Mouse (Mus musculus): ENCODE data around the gene Rap1b. TPM values are rescaled to one million over a fixed set of nuclear protein-coding genes. Genes with fewer than 3 reads are reported as not detected.

Gene Rap1b
- polyA plus RNA-seq, 2 experiments = 46.7 to 101 TPM

DNA sequence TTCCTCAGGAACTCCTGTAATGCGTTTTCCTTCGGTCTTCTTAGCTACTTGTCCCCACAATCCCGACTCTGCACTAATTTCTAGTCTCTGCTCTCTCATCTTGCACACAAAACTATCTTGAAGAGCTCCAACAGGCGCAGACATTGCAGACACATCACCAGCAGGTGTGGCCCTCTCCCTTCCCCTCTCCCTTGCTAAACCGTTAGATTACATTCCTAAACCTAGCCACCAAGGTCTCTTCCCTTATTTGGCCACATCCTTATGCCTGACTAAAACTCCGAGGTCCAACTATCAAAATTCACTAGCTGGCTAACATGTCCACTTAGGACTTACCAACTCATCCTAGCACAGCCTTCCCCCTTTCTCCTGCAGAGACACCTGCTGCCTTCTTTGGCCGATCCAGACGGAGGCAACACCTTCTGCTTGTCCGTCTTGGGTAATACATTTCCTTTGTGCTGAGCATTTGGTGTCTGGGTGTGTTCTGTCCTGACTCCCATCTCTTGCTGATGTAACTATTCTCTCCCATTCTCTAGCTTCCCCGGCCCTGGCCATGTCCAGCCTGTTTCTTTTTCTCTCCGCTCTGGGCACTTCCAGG, 52.3 kb downstream of the Rap1b start:
- peak overlapping the region in 1 of 2 experiments; percentile 78; a peak in 2 of 4 replicates for H3K4me3 ChIP-seq (ENCODE audit: insufficient read depth in 1 of 2, low read depth in 2 of 2, low read length in 2 of 2)
- no peak for DNase-seq (ENCODE audit: low read depth in 3 of 3, low spot score in 3 of 3)

DNA sequence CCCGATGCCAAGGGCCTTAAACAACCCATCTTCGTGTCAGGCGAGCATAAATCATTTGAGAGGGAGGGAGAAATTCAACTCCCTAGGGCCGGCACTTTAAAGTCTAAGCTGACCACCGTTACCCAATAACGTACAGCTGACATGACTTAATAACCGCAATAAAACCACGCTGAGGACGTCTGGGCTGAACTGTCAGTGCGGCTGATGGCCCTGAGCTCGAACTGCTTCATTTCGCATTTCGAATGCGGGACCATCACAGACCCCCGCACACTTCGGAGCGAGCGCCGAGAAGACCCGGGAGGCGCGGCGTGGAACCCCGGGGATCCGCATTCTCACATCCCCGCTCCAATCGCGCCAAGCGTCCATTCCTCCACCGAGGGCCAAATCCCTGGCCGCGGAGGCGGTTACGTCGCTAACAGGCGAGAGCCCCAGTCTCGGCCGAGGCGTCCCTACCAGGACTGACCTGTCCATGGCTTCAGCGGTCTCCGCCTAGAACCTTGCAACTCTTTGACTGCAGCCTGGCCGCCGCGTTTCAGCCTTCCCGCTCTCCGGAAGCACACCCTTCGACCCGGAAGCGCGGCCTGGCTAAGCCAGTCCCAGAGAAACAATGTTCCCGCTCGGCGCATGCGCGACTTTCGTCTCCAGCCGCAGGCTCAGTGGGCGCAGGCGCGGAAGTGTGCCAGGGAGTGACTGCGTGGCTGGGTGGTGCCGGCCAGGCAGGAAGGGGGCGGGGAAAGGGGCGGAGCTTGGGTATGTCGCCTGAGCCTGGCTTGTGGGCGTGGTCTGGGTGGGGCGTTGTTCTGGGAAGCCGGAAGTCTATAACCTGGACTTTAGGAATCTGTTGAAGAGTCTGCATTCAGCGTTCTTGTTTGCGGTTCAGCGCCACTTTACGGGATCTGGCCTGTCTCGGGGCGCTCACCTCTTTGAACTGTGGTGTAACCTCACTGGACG, 53.4 kb downstream of the Rap1b start, which contains the start of gene Nup107:
Nup107 (minus strand) TSS at position 565 of the 951 bp plus-strand sequence.
- TF ChIP-seq EP300 (IDR thresholded peaks at IDR 0.05; ENCODE audit: low read depth) (no peak), CTCF (IDR thresholded peaks at IDR 0.05; ENCODE audit: low read depth) (no peak)
- H3K9me3 ChIP-seq (ENCODE audit: control insufficient read depth, low read length) = no peaks in the 10 kb centered on the region
- DNase-seq (ENCODE audit: low read depth in 3 of 3, low spot score in 3 of 3) (peak; percentile 98 to 99 (median 98)), ATAC-seq (ENCODE audit: insufficient read depth) (peak; percentile 98)
- H3K36me3 ChIP-seq (replicated peaks; ENCODE audit: control insufficient read depth, insufficient read depth, low read depth) = peaks cover 12% of the 10 kb centered on the region
- H3K4me1 ChIP-seq (replicated peaks; ENCODE audit: control insufficient read depth in 2 of 2, insufficient read depth in 2 of 2, low read length in 1 of 2) = peaks cover 13 to 15% of the 10 kb centered on the region in 2 experiments
- peak within 1 kb of the TSS; percentile 78 to 90 for H3K4me3 ChIP-seq (ENCODE audit: insufficient read depth in 1 of 2, low read depth in 2 of 2, low read length in 2 of 2)
- peak within 1 kb of the TSS; percentile 95 for H3K4me2 ChIP-seq (ENCODE audit: low read depth)
- H3K27ac ChIP-seq = peak within 1 kb of the TSS; percentile 74
- under 1% methylated on average over 75 of the region's 75 CpGs for WGBS (ENCODE audit: insufficient replicate concordance)
- peak within 1 kb of the TSS; percentile 75 for H3K9ac ChIP-seq (replicated peaks)
- no peaks in the 10 kb centered on the region for H3K27me3 ChIP-seq (ENCODE audit: control insufficient read depth, insufficient read depth, low read length)

More for the DNA sequence above, 52.3 kb downstream of the Rap1b start:
- peak overlapping the region; percentile 95 for H3K4me2 ChIP-seq (ENCODE audit: low read depth)
- H3K36me3 ChIP-seq (replicated peaks; ENCODE audit: control insufficient read depth, insufficient read depth, low read depth) = peaks cover 5% of the 10 kb centered on the region
- WGBS (ENCODE audit: insufficient replicate concordance) = 55% methylated on average over 11 of the region's 11 CpGs
- no peak for ATAC-seq (ENCODE audit: insufficient read depth)
- peak overlapping the region; percentile 74 for H3K27ac ChIP-seq
- no peak for TF ChIP-seq EP300 (IDR thresholded peaks at IDR 0.05; ENCODE audit: low read depth)
- TF ChIP-seq CTCF (IDR thresholded peaks at IDR 0.05; ENCODE audit: low read depth) = no peak; the same call in 1 of the 2 replicates
- H3K4me1 ChIP-seq (replicated peaks; ENCODE audit: control insufficient read depth in 2 of 2, insufficient read depth in 2 of 2, low read length in 1 of 2) = peaks cover 13 to 15% of the 10 kb centered on the region in 2 experiments
- no peaks in the 10 kb centered on the region for H3K27me3 ChIP-seq (ENCODE audit: control insufficient read depth, insufficient read depth, low read length)
- no peaks in the 10 kb centered on the region for H3K9me3 ChIP-seq (ENCODE audit: control insufficient read depth, low read length)
- H3K9ac ChIP-seq (replicated peaks) = peak overlapping the region; percentile 61

DNA sequence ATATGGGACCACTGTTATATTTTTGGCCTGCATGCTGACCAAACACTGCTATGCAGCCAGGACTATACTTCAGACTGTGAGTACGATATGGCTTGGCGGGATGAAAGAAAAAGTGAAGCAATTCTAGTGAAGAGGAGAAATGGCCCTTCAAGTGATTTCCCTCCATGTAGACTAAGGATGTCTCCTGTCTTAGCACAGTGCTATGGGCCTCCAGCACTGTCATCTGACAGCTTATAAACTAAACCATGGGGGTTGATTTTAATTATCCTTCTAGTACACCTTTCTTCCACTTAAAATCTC, 54.7 kb downstream of the Rap1b start:
- H3K9ac ChIP-seq (replicated peaks) = peak overlapping the region; percentile 75; the same call in 1 of the 2 replicates
- ATAC-seq (ENCODE audit: insufficient read depth) = no peak
- peaks cover 13 to 15% of the 10 kb centered on the region in 2 experiments for H3K4me1 ChIP-seq (replicated peaks; ENCODE audit: control insufficient read depth in 2 of 2, insufficient read depth in 2 of 2, low read length in 1 of 2)
- H3K27me3 ChIP-seq (ENCODE audit: control insufficient read depth, insufficient read depth, low read length) = no peaks in the 10 kb centered on the region
- peak overlapping the region; percentile 57 for H3K4me2 ChIP-seq (ENCODE audit: low read depth)
- no peak overlapping the region for H3K27ac ChIP-seq
- peaks cover 25% of the 10 kb centered on the region for H3K36me3 ChIP-seq (replicated peaks; ENCODE audit: control insufficient read depth, insufficient read depth, low read depth)
- no peaks in the 10 kb centered on the region for H3K9me3 ChIP-seq (ENCODE audit: control insufficient read depth, low read length)
- 82% methylated on average over 2 of the region's 2 CpGs for WGBS (ENCODE audit: insufficient replicate concordance)
- H3K4me3 ChIP-seq (ENCODE audit: insufficient read depth in 1 of 2, low read depth in 2 of 2, low read length in 2 of 2) = peak overlapping the region; percentile 78 to 90
- TF ChIP-seq EP300 (IDR thresholded peaks at IDR 0.05; ENCODE audit: low read depth) = no peak
- no peak for TF ChIP-seq CTCF (IDR thresholded peaks at IDR 0.05; ENCODE audit: low read depth)
- no peak for DNase-seq (ENCODE audit: low read depth in 3 of 3, low spot score in 3 of 3)

DNA sequence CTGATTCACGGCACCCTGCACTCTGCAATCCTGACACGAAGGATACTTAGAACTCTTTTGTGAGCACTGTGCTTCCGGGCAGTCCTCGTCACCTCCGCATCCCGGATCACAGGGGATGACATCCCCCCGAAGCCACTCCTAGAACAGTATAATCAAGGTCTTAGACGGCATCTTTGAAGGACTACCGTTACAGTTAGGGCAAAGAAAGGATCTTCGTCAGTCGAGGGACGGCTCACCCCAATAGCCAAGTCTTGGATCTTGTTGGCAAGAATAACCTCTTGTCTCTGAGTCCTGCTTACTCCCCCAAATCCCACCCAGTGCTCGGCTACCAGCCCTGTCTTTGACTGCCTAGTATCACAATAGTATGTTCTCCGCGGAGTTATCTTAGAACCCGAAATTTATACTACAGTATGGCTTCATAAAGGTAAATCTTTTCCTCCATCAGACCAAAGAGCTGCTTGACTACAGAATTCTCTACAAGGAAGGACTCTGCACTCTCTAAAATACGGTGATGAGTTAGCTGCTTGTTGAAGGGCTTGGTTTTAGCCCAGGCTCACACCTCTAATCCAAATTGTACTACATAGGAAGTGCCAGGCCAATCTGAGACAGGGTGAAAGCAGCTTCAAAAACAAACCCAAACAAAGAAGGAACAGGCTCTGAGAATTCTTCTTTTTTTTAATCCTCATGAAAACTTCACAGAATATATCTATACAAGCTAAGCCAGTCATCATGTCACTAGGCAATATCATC, 55.2 kb downstream of the Rap1b start:
- TF ChIP-seq CTCF (IDR thresholded peaks at IDR 0.05; ENCODE audit: low read depth) = no peak
- no peak for TF ChIP-seq EP300 (IDR thresholded peaks at IDR 0.05; ENCODE audit: low read depth)
- H3K4me1 ChIP-seq (replicated peaks; ENCODE audit: control insufficient read depth in 2 of 2, insufficient read depth in 2 of 2, low read length in 1 of 2) = peaks cover 13 to 15% of the 10 kb centered on the region in 2 experiments
- 87% methylated on average over 17 of the region's 17 CpGs for WGBS (ENCODE audit: insufficient replicate concordance)
- peak overlapping the region; percentile 75; the same call in 1 of the 2 replicates for H3K9ac ChIP-seq (replicated peaks)
- no peaks in the 10 kb centered on the region for H3K27me3 ChIP-seq (ENCODE audit: control insufficient read depth, insufficient read depth, low read length)
- ATAC-seq (ENCODE audit: insufficient read depth) (no peak), DNase-seq (ENCODE audit: low read depth in 3 of 3, low spot score in 3 of 3) (no peak)
- H3K4me3 ChIP-seq (ENCODE audit: insufficient read depth in 1 of 2, low read depth in 2 of 2, low read length in 2 of 2) = peak overlapping the region in 1 of 2 experiments; percentile 78; a peak in 2 of 4 replicates
- no peaks in the 10 kb centered on the region for H3K9me3 ChIP-seq (ENCODE audit: control insufficient read depth, low read length)
- no peak overlapping the region for H3K27ac ChIP-seq
- H3K36me3 ChIP-seq (replicated peaks; ENCODE audit: control insufficient read depth, insufficient read depth, low read depth) = peaks cover 30% of the 10 kb centered on the region
- peak overlapping the region; percentile 57 for H3K4me2 ChIP-seq (ENCODE audit: low read depth)

Data from liver, embryonic 14.5 days (tissue).